Mouse (Mus musculus) ES-E14 (cell line): ENCODE data around the gene Gnb2. TPM values are rescaled to one million over a fixed set of nuclear protein-coding genes. Genes with fewer than 3 reads are reported as not detected.

ENCODE experiments used
- DNase-seq: peaks from one replicate; pipeline ENCODE4 v3.0.0-alpha.2; 2013; ENCODE audit warnings: low read depth, low spot score
- H3K27ac ChIP-seq: 2 replicates; pipeline ENCODE4 v1.5.1; 2012; ENCODE audit warnings: low read depth, mild to moderate bottlenecking, low read length, moderate library complexity, mixed read lengths; ENCODE audit not compliant: poor library complexity, insufficient read depth, severe bottlenecking
- H3K36me3 ChIP-seq: 2 replicates; pipeline ENCODE4 v1.6.1; 2012; ENCODE audit warnings: mild to moderate bottlenecking, low read length, moderate library complexity, mixed read lengths; ENCODE audit not compliant: control insufficient read depth, poor library complexity, insufficient read depth, severe bottlenecking
- H3K4me1 ChIP-seq, 2 experiments: fragments of 150-350 bp in 1 of 2; sonication (generic) in 1 of 2; 2 replicates each; pipeline ENCODE4 v1.6.1; 2012; ENCODE audit warnings: low read length in 2 of 2, mild to moderate bottlenecking in 1 of 2, mixed read lengths in 1 of 2; ENCODE audit not compliant: control insufficient read depth in 2 of 2, insufficient read depth in 2 of 2, poor library complexity in 1 of 2
- H3K4me3 ChIP-seq, 2 experiments: fragments of 150-350 bp in 1 of 2; sonication (generic) in 1 of 2; 2 replicates each; pipeline ENCODE4 v1.5.1; 2012; ENCODE audit warnings: low read length in 2 of 2, low read depth in 1 of 2, mild to moderate bottlenecking in 1 of 2, mixed read lengths in 1 of 2; ENCODE audit not compliant: insufficient read depth in 1 of 2, poor library complexity in 1 of 2, severe bottlenecking in 1 of 2
- H3K9ac ChIP-seq: 2 replicates; pipeline ENCODE4 v1.6.1; 2012; ENCODE audit warnings: low read depth, mild to moderate bottlenecking, low read length, mixed read lengths; ENCODE audit not compliant: poor library complexity, insufficient read depth, severe bottlenecking
- H3K9me3 ChIP-seq: fragments of 150-350 bp; sonication (generic); 2 replicates; pipeline ENCODE4 v1.6.1; 2012; ENCODE audit warnings: low read depth, mild to moderate bottlenecking, low read length; ENCODE audit not compliant: control insufficient read depth, insufficient read depth
- CHD2 ChIP-seq: IDR thresholded peaks from 2 replicates; pipeline ENCODE4 v1.6.1; 2014; ENCODE audit warnings: mild to moderate bottlenecking, low read depth, low read length, inconsistent platforms
- HCFC1 ChIP-seq: IDR thresholded peaks from 2 replicates; pipeline ENCODE4 v1.6.1; 2012; ENCODE audit warnings: low read length, inconsistent platforms, borderline replicate concordance; ENCODE audit not compliant: insufficient read depth
- MAFK ChIP-seq: IDR thresholded peaks from 2 replicates; pipeline ENCODE4 v1.6.1; 2014; ENCODE audit warnings: mild to moderate bottlenecking, low read depth, low read length, inconsistent platforms; ENCODE audit not compliant: insufficient read depth
- ZC3H11A ChIP-seq: IDR thresholded peaks from 2 replicates; pipeline ENCODE4 v1.6.1; 2012; ENCODE audit warnings: low read depth, mild to moderate bottlenecking, inconsistent platforms, low read length, borderline replicate concordance
- ZNF384 ChIP-seq: IDR thresholded peaks from 2 replicates; pipeline ENCODE4 v1.6.1; 2012; ENCODE audit warnings: low read depth, low read length, inconsistent platforms
- in situ Hi-C, 2 experiments: fragments of 600-800 bp; cut with MboI; formaldehyde crosslinking; loops; one replicate each; pipeline ENCODE4 v1.15.1; 2025; ENCODE audit warnings: low sequenced_read_pairs in 2 of 2, inconsistent platforms in 1 of 2; ENCODE audit not compliant: unreplicated experiment in 2 of 2
- total RNA-seq: library from RNA; depleted of rRNA; stranded (reverse); fragments of 300-350 nt; gene quantifications from 2 replicates; pipeline ENCODE4 v1.2.3, GENCODE M21; 2012

Gene Gnb2
- total RNA-seq, 1 experiment = 297 TPM

DNA sequence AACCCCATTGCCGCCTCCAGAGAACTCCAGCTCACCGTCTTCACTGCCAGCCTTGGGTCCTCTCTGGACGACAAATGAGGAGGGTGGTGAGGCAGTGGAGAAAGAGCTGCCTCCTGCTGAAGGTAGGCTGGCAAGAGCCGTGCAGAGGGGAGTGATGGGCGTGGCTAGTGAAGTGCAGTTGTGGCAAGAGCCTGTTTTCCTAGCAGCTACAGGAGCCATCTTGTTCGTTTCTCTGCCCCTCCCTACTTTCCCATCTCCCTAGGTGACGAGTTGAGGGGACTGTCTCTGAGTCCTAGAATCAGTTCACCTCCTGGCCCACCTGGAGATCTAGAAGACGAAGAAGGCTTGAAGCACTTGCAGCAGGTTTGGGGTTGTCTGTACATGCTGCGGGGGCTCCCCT is 11.4 kb downstream of the Gnb2 start:
- H3K9me3 ChIP-seq = no peaks in the 10 kb centered on the region
- DNase-seq = no peak
- in situ Hi-C loops = no loop called here
- no peak overlapping the region for H3K27ac ChIP-seq
- H3K9ac ChIP-seq = no peak overlapping the region
- H3K36me3 ChIP-seq = peaks cover 88% of the 10 kb centered on the region
- peaks cover 6 to 60% of the 10 kb centered on the region in 2 experiments; a peak in 3 of 4 replicates for H3K4me1 ChIP-seq
- H3K4me3 ChIP-seq = no peak overlapping the region
- no peak for TF ChIP-seq MAFK
- TF ChIP-seq ZNF384 = no peak
- TF ChIP-seq ZC3H11A = no peak

DNA sequence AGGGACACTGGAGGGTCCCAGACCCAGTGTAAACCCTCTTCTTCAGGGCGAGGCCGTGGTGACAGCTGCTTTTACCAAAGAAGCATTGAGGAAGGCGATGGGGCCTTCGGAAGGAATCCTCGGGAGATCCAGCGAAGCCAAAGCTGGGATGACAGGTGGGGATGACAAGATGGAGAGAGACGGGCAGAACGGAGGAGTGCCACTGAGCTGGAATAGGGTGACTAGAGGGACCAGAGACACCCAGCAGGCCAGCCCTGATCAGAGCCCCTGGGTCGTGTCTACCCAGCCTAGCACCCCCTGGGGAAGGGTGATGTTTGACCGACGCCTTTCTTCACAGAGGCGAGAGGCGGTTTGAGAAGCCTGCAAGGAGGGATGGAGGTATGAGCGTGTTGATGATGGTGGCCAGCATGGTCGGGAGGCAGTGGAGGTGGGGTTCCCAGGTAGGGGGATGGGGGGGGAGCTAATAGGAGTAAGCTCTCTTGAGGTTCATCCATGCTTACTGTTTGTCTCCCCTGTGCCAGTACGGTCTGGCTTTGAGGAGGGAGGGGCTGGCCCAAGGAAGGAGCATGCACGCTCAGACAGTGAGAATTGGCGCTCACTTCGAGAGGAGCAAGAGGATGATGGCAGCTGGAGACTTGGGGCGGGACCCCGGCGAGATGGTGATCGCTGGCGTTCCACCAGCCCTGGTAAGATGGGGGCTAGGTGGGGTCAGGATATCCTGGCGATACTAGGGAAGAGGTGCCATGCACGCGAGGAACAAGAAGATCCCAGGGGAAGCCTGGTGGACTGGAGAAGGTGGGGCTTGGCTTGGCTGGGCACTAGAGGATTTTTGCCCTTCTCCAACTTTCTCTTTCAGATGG is 13.4 kb downstream of the Gnb2 start:
- Histone ChIP-seq H3K9me3 (no peaks in the 10 kb centered on the region), H3K36me3 (peaks cover 70% of the 10 kb centered on the region), H3K4me3 (no peak overlapping the region), H3K27ac (no peak overlapping the region), H3K4me1 (peaks cover 8 to 53% of the 10 kb centered on the region in 2 experiments), H3K9ac (0 out of 2 replicates have a peak overlapping the region, but pooled peaks have one; percentile 6)
- in situ Hi-C loops = no loop called here
- DNase-seq = no peak
- TF ChIP-seq MAFK = no peak
- TF ChIP-seq HCFC1 = no peak
- no peak for TF ChIP-seq ZC3H11A
- TF ChIP-seq CHD2 = no peak
- no peak for TF ChIP-seq ZNF384

DNA sequence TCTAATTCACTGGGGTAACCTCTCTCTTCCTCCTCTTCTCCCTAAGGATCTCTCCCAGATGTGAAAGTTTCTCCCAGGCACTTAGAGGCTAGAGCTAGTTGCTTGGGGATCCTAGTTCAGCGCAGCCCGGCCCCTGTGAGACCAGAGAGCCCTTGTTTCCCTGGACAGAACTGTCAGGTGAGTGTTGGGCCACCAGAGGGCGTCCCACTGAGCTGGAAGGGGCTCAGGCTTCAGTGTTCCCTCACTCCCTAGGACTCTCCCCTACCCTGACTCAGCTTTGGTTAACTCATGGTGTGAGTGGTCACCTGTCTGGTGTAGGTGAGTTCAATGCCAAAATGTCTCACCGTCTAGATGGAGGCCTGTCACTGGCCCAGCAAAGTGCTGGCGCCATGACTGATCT is 14.9 kb downstream of the Gnb2 start, which contains the start of gene Gigyf1:
Gene Gigyf1, plus strand, starts transcription at position 113 of the 400 bp plus-strand sequence.
- Histone ChIP-seq H3K9me3 (no peaks in the 10 kb centered on the region), H3K9ac (no peak within 1 kb of the TSS), H3K27ac (no peak within 1 kb of the TSS), H3K4me3 (no peak within 1 kb of the TSS), H3K36me3 (peaks cover 59% of the 10 kb centered on the region), H3K4me1 (peaks cover 8 to 44% of the 10 kb centered on the region in 2 experiments; a peak in 3 of 4 replicates)
- TF ChIP-seq HCFC1 = no peak
- TF ChIP-seq ZC3H11A = no peak
- TF ChIP-seq MAFK = peak; percentile 14; the same call in 1 of the 2 replicates
- TF ChIP-seq ZNF384 = no peak
- TF ChIP-seq CHD2 = no peak
- in situ Hi-C loops = no loop called here
- no peak for DNase-seq

DNA sequence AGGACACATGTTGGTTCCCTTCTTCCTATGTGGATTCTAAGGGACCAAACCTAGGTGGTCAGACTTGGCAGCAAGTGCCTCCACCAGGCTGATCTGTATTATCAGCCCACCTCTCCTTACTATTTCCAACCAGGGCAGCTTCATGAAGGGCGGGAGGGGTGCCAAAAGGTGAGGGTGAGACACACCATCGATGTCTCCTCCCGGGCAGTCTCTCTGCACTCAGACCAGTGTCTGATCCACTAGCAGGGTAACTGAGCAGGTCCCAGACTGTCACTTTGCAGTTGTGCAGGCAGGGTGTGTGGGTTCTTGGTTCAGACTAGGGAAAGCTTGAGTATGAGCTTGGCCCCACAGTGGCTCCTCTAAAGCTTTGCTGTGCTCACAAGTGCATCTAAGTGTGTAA is 18.5 kb downstream of the Gnb2 start:
- in situ Hi-C loops = no loop called here
- H3K27ac ChIP-seq = no peak overlapping the region
- H3K36me3 ChIP-seq = peaks cover 25% of the 10 kb centered on the region
- DNase-seq = no peak
- H3K9ac ChIP-seq = no peak overlapping the region
- TF ChIP-seq ZC3H11A (no peak), CHD2 (no peak), HCFC1 (no peak), MAFK (no peak), ZNF384 (no peak)
- peaks cover 6 to 23% of the 10 kb centered on the region in 2 experiments; a peak in 2 of 4 replicates for H3K4me1 ChIP-seq
- H3K4me3 ChIP-seq = no peak overlapping the region
- H3K9me3 ChIP-seq = no peaks in the 10 kb centered on the region
